Mouse (Mus musculus) cerebellum, postnatal 36 days (tissue): Measurements from ENCODE around the gene Frs3.
"Not testable (repeated sequence)": the region's sequence is repeated elsewhere in the genome, so short reads cannot be mapped to it uniquely, and the experiment has no call there.

Experiments used
- DNase-seq, 2 experiments: peaks; one replicate each; pipeline ENCODE4 v3.0.0; 2021 to 2022; ENCODE audit warnings: mixed read lengths in 2 of 2

Frs3 gene

DNA sequence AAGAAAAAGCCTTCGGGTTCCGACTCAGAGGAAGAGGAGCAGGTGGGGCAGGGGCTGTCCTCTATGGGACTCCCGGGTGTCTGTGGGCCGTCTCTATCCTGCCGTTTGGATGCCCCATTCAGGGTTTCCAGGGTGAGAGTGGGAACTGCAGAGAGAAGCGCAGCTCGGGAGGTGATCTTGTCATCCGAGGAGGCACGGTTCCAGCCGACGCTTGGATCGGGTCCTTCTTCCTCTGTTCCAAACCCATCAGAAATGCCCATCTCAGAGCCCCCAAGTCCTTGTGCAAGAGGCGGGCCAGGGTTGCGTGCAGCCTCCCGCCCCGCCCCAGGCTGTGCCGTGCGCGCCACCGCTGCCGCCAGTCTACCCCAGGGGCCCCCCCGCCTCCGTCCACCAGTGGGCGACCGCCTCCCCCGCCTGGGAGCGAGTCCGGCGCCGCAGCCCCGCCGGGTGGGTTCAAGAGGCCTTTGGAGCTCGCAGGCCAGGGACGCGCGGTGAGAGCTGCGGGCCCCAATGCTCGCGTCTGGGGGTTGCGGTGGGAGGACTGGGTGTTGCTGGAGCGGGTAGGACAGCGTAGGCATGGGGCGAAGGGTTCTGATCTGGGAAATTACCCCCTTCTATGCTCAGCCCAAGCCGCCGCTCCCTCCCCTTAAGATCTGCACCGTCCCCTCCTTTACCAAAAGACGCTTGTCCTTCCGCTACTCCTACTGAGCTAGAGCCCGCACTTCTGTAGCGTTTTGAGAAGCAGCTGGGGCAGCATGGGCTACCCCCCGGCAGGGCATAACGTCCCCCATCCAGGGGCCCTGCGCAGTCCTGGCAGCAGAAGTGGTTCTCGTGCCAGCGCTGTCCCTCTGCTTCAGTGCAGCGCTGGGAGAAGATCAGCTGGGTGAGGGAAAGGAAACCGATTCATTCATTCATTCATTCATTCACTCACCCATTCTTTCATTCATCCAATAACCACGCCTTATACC lies at the start of gene Frs3:
Gene Frs3, plus strand, starts transcription at position 423 of the 968 bp plus-strand sequence.
- DNase-seq: peak; percentile 71 to 82

- DNase-seq: no peak
These were observed 45.8 kb upstream of the Frs3 start for GRCm38 (mm10) chr17:47642992-47643391.

DNA sequence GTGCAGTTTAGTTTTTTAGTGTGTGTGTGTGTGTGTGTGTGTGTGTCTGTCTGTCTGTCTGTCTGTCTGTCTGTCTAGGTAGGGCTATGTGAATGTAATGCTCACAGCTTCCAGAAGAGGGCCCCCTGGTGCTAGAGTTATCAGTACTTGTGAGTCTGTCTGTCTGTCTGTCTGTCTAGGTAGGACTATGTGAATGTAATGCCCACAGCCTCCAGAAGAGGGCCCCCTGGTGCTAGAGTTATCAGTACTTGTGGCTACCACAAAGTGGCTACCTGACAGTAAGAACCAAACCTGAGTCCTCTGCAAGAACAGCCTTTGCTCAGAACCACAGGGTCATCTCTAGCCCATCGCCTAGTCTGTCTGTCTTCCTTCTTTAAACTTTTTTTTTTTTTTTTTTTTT lies 42.1 kb upstream of the Frs3 start:
- DNase-seq: peak; percentile 36 to 38

DNA sequence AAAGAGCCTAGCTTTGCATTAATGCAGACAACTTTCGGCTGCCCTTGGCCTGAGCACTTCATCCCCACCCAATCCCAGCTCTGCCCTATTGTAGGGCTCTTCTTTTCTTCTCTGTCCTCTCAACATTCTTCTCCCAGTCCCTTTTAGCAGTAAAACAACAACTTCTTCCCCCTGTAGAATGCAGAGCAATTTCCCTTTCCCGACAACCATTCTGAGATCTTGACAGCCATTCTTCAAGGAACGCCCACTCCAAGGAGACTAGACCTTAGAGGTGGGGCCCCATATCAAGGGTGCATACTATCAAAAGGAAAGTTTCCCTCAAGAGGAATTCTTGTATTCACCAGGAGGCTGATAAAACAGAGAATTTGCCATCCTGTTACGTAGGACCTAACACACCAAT lies 39.9 kb upstream of the Frs3 start:
- DNase-seq: no peak

- no peak for DNase-seq
These were observed 36.9 kb upstream of the Frs3 start for GRCm38 (mm10) chr17:47651953-47652352.

GRCm38 (mm10) chr17:47654346-47654745 lies 34.5 kb upstream of the Frs3 start:
- not testable (repeated sequence) for DNase-seq

DNA sequence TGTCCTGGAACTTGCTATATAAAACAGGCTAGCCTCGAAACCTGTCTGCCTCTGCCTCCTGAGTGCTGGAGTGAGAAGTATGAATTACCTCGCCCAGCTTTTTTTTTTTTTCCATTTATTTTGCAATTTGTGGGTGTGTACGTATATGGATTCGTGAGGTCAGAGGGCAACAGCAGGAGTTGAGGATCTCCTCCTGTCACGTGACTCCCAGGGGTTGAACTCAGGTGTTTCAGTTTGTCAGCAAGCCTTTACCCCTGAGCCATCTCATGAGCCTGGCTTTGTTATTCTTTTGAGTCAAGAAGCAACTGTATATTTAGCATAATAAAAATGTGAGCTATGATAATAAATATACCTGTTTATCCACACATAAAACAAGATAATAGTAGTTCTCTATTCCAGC lies 33.1 kb upstream of the Frs3 start:
- no peak for DNase-seq

- no peak for DNase-seq
These were observed 30.9 kb upstream of the Frs3 start for GRCm38 (mm10) chr17:47657901-47658300.

GRCm38 (mm10) chr17:47658741-47659243 lies 30.0 kb upstream of the Frs3 start:
- DNase-seq: no peak

DNA sequence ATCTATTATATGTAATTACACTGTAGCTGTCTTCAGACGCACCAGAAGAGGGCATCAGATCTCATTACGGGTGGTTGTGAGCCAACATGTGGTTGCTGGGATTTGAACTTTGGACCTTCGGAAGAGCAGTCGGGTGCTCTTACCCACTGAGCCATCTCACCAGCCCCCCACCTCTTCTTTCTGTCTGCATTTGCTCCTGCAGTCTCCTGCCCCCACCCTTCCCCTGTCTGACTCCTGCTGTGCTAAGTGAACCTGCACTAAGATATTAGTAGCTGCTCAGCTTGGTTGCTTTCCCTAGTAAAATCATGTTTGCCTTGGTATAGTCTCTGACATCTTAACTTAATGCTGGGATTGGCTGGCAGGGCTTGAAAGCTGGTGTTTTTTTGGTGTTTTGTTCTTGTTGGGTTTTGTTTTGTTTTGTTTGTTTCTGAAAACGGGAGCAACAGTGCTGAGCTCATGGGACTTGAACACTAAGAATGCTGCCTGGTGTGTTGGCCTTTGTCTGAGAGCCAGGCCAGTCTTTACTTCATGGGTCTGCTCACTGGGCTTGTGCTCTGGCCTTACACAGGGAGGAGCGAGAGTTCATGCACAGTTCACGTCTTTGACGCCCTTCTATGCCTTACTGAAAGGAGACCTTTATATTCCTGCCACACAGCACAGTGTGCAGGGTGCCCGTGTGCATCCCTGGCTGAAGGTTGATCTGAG lies 25.7 kb upstream of the Frs3 start:
- DNase-seq: no peak

DNA sequence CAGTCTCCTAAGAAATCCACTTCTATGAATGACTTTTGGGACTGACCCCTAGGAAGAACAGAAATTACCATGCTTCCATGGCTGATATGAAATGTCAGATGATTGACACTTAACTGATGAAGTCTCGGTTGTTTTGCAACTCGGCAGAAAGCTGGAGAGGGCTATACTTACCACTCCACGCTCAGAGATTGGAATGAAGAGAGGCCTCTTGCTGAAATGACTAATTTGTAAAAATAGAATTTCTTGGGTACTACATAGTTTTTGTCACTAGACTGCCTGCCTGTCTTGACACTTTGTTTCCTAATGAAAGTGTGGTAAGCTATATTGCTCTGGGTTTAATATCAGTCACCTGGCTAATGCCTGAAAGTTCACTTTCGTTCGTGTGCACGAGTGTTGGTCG lies 24.4 kb upstream of the Frs3 start:
- DNase-seq: no peak

DNA sequence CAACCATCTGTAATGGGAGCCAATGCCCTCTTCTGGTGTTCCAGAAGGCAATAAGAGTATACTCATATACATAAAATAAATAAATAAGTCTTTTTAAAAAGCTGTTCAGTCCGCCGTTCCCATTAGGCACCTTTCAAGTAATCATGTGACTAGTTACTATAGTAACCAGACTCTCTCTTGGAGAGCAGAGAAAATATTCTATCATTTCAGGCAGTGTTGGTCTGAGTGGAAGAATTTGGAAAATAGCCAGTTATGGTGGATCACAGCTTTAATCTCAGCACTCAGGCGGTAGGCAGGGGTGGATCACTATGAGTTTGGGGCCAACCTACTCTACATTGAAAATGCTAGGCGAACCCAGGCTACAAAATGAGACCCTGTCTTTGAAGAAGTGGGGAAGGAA lies 19.7 kb upstream of the Frs3 start:
- no peak for DNase-seq

GRCm38 (mm10) chr17:47671988-47672310 lies 16.9 kb upstream of the Frs3 start:
- peak in 1 of 2 experiments; percentile 17 for DNase-seq

GRCm38 (mm10) chr17:47672311-47673111 lies 16.3 kb upstream of the Frs3 start:
- DNase-seq: peak in 1 of 2 experiments; percentile 40

DNA sequence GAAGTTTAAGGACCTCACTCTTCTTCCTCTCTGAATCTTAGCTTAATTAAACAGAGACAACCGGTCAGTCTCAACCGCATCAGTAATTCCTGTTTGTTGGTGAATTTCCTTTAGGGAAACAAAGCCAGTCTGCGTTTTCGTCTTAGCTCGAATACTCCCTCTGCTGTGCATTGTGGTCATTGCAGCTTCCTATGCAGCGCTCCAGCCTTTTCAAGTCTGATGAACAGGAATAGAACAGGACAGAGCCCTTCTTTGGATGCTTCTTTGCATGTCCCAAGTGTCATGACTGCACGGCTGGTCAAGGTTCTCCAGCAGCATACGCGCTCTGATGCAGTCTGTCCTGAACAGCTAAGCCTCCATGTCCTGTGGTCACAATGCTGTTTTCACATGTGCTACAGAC lies 12.2 kb upstream of the Frs3 start:
- peak; percentile 72 to 81 for DNase-seq

GRCm38 (mm10) chr17:47678238-47678637 lies 10.6 kb upstream of the Frs3 start:
- DNase-seq: no peak

DNA sequence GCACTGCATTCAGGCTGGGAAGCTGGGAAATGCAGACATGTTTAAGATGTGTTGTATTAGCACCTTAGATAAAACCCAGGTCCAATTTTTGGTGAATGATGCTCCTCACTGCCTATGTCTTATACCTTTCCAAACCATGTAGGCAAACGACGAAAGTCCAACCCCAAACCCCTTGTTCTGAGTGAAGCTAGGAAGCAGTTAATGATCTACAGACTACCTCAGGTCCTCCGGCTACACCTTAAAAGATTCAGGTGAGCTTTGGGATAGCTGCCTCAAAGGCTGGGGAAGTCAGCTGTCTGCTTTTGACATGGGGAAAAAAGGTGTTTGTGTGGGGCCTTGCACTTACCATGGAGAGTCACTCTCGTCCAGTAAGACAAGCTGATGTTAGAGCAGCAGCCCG lies 10.1 kb upstream of the Frs3 start:
- no peak for DNase-seq

GRCm38 (mm10) chr17:47682836-47683235 lies 6.0 kb upstream of the Frs3 start:
- no peak for DNase-seq

DNA sequence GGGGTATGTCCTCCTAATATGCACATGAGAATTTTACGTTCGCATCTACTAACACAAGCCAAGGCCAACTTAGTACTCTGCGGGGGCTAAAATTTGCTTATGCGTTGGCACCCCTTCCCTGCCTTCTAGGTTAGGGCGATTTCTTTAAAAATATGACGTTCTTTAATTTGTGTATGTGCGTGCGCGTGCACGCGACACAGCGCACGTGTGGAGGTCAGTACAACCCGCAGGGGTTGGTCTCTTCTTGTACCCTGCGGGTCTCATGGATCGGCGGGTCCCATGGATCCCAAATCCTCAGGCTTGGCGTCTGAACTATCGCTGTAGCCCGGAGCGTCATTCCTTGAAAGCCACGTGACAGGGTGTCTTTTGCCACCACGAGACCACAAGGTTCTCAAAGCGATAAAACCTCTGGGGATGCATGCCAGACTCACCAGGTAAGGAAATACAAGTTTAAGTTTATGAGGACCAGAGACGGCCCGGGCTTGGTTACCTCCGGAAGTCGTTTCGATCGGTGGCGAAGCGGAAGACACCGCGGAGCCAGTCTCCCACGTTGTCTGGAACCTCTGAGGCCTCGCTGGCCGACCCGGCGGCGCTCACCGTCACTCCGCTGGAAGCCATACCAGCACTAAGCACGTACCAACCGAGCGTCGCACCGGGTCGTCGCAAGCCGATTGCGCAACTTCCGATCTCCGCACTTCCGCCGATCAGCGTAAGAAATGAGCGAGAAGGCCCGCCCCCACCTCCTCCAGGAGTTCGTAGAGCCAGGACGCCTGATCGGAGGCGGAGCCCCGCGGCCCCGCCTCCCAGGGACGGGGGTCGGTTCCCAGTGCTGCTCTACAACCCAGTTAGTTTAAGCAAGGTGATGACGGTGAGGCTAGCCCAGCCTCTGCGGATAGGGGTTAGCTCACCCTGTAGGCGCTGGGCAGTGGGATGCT lies 1.2 kb upstream of the Frs3 start:
- peak; percentile 96 to 97 for DNase-seq

GRCm38 (mm10) chr17:47688344-47688607 lies 554 bp upstream of the Frs3 start, which contains the start of gene Tomm6:
TSS of gene Tomm6 (minus strand) at chr17:47688386.
- DNase-seq: no peak

- no peak for DNase-seq
These were observed 1.1 kb downstream of the Frs3 start for GRCm38 (mm10) chr17:47689894-47690293.

- DNase-seq: no peak
These were observed 2.8 kb downstream of the Frs3 start for GRCm38 (mm10) chr17:47691650-47692049.
